Mouse (Mus musculus) kidney, adult 11 months (tissue): ENCODE data around the gene Mettl24.

Source experiments
- DNase-seq: peaks from one replicate; pipeline ENCODE4 v3.0.0; 2022

Gene Mettl24

DNA sequence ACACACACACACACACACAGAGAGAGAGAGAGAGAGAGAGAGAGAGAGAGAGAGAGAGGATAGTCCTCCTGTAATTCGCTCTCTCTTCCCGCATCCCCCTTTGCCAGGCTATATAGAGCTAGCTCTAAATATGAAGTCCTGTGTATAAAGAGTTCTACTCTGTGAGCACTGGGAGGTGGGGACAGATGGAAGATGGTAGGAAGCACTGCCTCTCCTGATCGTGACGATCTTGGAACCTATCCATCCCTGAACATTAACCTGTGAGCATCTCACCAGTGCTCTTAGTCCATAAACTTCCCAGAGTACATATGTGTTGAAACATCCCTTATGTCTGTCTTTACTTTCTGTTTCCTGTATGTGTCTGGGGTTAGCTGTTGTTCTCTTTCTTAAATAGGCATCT is 3.9 kb downstream of the Mettl24 start:
- no peak for DNase-seq

DNA sequence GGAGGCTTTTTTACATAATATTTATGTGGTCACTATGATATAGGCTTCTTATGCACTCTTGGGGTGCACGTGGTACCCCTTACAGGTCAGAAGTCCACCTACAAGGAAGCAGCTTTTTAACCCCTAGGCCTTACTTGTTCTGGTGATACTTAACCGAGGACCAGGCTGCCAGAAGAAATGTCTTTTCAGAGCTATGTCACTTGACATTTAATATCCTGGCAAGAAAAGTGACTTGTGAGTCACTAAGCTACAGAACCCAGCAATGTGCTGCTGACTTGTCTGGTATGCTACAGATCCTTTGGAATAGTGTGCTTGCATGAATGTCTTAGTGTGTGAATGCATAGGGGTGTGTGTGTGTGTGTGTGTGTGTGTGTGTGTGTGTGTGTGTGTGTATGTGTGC is 4.3 kb downstream of the Mettl24 start:
- no peak for DNase-seq

DNA sequence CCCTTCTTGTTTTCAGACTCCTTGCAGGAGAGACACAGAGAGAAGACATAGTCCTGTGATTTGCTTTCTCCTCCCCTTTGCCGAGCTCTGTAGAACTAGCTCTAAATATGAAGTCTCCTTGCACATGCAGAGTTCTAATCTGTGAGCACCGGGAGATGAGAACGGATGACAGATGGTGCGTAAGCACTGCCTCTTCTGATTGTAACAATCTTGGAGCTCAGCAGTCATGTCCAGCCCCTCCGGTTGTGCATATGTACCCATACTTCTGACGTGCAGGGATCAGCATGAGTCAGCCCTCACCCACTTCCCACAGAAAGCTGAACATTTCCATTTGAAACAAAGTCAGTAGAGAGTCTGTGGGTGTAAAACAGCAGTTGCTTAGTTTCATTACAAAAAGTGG is 5.2 kb downstream of the Mettl24 start:
- no peak for DNase-seq

DNA sequence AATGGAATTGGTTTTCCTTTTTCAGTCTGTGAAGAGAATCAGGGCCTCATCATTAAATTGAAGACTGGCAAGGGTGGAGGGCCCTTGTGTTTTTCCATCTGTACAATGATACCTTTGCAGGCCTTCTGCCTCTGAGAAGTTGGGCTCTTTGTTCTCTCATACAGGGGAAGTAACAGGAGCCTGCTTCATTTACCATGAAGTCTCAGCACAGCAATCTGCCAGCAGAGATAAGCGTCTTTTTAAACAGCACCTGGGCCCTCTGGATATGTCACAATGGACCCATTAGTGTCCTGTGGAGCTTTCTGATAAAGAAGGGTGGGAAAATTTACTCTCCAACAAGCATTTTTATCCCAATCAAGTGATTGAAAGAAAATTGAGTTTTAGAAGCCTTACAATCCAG is 5.8 kb downstream of the Mettl24 start:
- DNase-seq: no peak

DNA sequence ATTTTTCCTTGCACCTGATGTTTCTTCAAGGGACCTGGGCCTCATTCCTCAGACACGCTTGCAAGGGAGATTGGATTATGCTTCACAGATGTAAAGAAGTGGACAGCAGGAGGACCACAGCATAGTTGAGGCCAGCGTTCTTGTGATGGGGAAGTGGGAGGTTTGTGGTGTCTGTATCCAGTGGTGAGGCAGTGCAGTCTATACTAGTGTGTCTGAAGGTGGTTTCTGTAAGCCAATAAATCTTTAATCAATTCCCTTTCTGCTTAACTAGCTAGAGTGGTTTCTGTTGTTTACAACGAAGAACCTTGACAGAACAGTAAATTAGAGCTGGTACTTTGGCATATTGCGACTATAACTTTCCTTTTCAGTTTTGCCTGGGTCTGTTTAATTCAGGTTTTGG is 15.6 kb downstream of the Mettl24 start:
- DNase-seq: no peak

DNA sequence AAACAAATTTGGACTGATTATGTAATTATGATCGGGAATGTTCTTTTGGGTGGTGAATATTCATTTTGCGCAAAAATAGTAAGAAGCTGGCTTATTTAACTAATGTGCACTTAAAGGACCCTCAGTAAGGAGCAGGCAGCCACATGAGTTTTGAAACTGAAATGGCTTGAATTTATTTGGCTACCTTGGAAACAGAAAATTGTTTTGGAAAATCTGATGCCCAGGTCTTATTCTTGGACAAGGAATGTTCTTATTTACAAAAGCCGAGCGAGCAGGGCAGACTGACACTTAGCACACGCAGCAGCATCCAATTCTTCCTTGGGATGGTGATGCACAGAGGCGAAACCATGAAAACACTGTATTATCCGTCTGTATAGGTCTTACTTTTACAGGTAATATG is 28.0 kb downstream of the Mettl24 start:
- DNase-seq: no peak

DNA sequence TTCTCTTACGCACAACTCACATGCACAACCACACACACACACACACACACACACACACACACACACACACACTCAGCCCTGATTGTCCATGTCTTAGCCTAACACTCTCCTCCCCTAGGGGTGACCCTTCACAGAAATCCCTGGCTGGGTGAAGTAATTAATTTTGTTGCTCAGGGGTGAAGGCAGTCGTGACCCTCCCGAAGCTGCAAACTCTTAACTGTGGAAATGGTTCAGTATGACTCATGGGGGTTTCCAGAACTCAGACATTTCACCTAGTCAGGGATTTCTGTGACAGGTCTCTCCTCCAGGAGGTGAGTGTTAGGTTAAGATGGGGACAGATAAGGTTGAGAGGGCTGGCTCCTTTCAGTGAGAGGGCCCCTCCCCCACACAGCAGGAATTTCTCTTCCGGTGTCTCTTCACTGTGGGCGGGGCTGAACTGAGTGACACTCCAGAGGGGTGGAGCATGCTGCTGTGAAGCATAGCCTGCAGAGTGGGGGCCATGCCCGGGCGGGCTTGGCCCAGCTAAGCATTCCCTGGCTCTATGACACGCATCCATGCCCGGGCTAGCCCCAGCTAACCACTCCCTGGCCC is 30.0 kb downstream of the Mettl24 start:
- no peak for DNase-seq

DNA sequence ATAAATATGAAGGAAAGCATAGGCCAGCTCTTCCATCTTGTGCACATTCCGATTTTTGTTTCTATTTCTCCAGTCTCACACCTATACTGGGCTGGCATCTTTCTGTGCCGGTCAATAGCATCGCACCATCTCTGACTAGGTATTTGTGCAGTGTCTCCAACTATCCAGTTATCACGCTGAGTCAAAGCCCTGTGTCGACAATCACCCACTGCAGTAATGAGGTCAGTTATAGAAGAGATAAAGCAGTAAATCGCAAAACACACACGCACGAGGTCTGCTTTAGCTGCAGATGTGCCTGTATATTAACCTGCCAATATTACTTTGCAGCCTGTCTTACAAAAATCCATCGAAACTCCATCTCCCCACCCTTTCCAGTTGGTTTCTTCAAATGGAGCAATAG is 30.7 kb downstream of the Mettl24 start:
- no peak for DNase-seq

DNA sequence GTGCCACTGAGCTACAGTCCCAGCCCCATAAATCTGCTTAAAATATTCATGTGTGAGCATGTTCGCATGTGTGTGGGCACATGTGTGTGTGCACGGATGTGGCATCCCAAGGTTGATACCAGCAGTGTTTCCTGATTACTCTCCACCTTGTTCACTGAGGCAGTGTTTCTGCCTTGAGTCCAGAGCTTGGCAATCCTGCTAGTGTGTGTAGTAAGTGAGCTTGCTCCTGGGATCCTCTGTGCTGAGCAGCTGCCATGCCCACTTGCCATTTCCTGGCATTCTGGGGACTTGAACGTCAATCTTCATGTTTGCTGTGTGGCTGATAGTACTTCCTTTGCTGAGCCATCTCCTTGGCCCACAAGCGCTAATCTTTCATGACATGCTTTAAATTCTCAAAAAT is 32.1 kb downstream of the Mettl24 start:
- DNase-seq: no peak

DNA sequence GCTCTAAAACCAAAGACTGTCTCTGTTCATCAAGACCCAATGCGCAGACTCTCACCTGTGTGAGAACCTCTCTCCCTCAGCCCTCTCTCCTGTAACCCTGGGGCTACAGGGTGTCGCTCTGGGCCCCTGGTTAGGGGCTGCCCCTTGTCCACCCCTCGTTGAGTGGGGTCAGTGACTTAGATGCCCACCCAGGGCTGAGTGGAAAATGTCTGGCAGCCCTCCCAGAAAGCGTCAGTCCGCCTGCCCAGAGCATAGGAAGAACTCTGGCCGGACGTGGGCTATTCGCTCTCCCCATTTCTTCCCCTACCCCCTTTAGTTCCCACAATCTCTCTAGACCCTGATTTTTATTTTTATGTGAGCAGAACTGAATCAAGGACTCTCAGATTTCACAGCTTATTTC is 33.2 kb downstream of the Mettl24 start:
- no peak for DNase-seq

DNA sequence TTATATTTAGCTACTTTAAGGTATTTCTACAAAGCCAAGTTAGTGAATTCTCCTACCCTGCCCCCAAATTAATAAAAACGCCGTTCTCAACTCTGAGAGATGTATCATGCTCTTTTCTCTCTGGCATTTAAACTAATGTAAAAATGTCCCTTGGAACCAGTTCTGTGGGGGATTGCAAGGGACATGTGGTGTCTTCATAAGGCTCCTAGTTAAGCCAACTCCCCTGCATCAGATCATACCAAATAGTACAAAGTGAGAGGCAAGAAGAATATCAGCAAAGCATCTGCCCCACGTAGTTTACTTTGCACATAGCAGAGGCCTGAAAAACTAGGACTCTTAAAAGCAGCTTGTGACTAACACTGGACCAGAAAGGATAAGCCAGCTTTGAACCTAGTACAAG is 33.6 kb downstream of the Mettl24 start:
- DNase-seq: no peak

DNA sequence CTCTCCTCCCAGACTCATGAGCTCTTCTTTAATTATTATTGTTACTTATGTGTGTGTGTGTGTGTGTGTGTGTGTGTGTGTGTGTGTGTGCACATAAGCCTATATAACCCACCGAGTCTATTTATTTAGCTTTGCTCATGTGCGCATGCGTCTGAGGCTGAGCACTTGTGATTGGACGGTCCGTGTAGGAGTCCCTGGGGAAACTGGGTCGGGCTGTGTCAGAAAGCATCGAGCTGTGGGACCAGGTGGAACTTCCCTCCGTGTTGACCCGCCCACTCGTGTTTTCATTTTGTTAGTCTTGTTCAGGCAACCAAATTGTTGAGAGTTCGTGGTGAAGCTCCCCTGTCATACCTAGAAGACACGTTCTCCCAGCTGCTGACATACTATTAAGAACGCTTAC is 35.3 kb downstream of the Mettl24 start:
- DNase-seq: no peak

DNA sequence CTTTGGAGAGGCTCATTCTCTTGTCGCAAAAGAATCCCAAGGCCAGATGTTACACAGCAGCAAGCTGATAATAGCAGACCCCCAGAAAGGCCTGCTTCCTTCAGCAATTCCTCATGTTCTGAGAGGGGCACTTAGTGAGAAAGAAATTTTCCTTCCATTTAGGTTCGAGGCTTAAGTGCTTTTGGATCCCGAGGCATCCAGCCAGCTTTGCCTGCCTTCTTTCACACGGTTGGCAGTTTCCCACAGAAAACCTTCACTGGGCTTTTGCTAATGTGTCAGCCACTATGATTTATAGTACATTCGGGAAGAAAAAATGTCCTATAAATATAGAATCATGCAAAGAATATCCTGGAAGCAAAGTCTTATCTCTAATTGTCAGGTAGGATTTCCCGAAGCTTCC is 36.0 kb downstream of the Mettl24 start:
- DNase-seq: no peak

DNA sequence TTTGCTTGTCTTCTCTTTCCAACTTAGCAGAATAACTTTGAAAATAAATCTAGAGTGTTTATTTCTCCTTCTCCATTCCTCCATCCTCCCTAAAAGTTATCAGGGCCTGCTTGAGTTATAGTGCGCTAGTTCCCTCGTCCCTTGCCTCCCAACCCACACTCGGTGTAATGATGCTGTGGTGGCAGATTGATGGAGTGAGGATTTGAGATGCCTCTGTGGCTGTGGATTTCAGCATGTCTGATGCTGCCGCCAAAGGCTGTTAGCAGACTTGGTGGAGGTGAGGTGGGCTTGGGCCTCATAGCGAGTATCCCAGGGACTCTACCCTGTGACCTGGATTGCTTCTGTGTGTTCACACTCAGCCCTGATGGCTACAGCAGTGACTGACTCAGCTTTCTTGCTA is 37.8 kb downstream of the Mettl24 start:
- no peak for DNase-seq

DNA sequence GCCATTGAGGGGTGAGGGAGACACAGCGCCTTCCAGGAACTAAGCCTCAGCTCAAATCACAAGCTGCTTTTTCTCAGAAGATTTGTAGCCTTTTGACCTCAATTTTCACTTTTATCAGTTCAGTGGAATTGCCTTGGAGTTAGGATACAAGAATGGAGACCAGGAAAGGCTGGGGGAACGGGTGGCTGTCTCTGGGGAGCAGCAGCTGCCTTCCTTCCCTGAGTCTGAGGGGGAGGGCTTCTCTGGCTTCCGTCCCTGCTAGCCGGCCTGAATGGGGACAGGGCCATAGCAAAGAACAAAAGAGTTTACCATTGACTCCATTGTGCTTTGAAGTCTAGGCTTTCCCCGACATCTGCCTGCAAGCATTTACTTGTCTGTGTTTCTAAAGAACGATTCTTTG is 41.3 kb downstream of the Mettl24 start:
- no peak for DNase-seq

DNA sequence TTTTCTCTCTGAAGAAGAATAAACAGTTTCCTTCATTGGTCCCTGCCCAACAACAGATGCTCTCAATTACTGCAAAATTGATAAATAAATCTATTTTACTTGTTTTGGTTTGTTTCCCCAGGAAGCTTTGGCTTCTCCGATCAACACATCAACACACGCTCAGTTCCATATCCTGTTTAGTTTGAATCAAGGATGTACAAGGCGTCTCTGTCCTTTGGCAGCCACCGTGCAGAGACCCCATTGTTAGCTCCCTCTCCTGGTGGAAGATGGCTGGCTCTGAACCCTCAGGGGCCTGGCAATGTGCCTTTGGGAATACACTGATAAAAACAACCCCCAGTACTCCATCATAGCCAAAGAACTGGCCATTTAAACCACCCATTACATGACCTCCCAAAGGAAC is 42.0 kb downstream of the Mettl24 start:
- DNase-seq: no peak

DNA sequence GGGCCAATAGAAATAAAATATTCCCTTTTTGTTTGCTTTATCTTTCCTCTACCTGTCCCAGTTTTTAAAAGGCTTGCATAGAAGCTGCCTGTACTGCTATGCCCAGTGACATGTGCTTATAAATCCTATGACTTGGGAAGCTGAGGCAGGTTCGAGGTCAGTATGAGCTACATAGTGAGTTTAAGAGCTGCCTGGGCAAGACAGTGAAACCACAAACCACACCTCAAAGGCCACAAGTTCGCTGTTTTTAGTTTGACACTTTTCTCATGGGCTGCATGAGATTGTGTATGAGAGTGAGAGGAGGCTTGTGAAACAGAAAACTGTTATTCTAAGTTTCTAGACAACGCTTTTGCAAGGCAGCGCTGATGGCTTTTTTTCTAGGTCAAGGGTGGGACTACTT is 42.4 kb downstream of the Mettl24 start:
- DNase-seq: no peak

DNA sequence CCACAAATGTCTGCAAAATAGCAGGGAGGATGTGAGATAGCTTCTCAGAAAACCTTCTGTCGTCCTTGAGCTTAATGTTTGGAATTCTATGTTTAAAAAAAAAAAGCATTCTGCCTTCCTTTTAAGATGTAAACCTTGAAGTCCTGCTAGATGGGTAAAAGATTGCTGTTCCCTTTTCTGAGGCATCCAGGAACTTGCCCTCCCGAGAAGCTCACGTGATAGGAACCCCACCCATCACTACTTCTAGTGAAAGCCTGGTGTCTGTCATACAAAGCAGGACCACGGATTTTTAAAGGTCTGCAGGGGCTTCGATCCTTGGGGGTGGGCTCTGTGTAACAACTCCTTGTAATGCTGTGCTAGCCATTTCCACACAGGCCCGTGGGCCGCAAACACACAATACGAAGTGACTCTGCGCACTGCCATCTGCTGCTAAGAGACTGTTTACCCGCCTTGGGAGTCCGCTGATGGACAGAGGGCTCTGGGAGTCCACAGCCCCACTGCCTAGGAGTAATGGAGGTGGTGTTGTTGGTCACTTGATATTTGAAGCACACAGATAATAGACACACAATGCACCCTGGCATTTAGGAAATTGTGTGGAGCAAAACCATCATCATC is 43.3 kb downstream of the Mettl24 start:
- DNase-seq: no peak

DNA sequence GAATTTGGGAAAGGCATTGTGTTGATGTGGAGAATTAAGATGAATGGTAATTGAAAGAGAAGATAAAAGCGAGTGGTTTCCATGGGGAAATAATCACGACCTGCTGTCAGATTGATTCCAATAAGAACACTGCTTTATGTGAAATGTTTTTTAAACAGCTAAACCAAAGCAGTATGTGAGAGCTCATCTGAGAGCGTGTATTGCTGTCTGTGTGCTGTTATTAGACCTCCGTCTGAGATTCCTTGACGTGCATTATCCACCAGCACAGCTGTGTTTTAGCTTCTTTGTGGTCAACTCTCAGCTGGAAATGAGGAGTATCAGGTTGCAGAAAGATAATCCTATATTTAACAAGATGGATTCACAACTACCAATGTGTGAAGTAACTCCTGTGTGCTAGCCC is 43.9 kb downstream of the Mettl24 start:
- DNase-seq: no peak

DNA sequence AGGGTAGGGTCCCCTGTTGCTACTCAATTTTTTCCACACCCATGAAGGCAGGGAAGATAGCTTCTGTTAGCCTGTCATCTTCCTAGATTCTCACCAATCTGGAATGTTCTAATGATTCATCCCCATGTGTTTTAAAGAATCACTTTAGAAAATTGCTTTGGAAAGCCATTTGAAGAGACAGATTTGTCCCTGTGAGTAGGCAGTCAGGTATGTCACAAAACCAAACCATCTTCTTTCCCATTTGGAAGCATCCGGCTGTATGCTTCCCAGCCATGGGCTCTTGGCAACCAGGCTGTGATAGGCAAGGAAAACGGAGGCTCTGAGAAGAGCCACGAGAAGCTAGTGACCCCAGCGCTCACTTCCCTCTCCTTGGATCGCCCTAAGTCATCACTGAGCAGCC is 47.1 kb downstream of the Mettl24 start:
- no peak for DNase-seq

DNA sequence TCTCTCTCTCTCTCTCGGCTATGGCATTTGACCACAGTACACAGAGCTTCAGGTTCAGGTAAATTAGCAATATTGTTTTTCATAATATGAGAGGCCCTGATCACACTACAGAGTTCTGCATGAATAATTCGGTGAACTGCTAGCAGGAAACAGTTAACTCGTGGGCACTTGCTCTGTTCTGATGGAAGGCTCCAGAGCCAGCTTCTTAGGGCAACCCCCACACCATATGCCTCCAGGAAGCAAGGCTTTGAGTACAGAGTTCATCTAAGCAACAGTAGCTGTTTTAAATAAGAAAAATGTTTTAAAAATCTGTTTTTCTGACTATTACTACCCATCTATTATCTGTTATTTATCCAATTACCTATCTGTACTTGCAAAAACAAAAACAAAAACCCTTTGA is 50.2 kb downstream of the Mettl24 start:
- no peak for DNase-seq

DNA sequence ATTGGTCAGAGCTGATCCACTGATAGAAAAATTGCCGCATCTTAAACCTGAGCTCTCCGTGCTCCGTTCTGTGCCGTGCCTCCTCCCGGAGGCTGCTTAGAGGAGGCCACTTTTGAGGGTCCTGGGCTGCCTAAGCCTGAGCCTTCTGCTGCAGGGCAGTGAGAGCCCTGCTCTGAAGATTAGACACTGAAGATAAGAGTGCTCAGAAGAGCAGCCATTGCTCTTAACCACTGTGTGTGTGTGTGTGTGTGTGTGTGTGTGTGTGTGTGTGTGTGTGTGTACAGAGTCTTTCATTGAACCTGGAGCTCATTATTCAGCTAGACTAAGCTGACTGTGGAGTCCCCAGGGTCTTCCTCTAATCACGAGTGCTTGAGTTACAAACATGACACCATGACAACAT is 53.1 kb downstream of the Mettl24 start:
- DNase-seq: no peak

DNA sequence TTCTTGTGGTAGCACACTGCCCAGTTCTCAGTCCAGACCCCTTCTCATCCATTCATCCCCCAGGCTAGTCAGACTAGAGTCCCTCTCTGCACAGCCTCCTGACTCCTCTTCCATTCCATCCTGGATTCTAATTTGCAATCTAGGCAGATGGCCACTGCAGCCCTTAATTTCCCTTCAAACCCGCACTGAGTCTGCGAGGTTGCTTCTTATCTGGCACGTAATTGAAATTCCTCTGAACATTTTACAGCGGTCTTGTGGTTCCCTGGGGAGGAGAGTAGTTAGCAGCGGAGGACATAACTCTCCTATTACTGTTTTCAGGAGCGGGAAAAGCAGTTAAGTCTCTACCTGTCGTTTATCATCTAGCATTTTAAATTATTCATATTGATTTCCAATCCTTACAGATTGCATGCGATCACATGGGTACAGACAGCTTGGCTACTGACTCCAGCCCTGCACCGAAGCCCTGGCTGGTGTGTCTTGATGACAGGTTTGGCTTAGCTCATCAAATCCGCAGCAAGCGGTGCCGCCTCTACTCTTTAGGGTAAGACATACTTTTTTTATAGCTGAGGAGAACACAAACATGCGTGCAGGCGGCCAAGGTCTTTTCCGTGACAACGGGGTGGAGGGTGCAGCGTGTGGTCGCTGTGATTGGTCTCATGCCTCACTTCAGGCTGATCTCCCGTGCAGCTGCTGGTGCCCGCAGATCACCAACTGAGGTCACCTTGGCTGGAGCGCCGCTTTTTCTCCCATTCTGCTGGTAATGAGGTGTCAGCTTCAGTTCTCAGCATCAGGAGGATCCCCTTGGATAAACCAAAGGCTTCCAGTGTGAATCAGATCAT is 54.4 kb downstream of the Mettl24 start:
- no peak for DNase-seq

DNA sequence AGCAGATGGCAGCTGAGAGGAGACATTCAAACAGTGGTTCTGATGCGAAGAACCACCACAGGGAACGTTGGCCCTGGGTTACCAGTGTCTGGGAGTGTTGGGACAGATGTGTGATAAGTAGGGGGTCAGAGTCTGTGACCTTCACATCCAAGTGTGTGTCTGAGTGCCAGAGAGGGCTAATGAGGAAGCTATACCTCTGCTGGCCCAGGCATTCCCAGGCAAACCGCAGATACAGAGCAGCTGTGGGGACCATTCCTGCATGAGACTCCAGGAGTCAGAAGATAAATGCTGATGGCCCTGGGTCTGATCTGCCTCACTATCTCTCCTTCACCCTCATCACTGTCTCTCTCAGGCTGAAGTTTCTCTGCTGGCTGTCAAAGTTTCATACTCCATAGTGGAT is 57.6 kb downstream of the Mettl24 start:
- DNase-seq: no peak
